Mouse (Mus musculus) cerebellum, adult (tissue): ENCODE measurements around the gene Tmem30b.
A peak's percentile ranks its signal among the peaks of the same experiment; 100 is the strongest.
"Not testable (repeated sequence)": the region's sequence is repeated elsewhere in the genome, so short reads cannot be mapped to it uniquely, and the experiment has no call there.

ENCODE experiments used
- ATAC-seq: cut with Nextera tagmentation; 2 replicates; pipeline ENCODE4 v1.9.2; 2017; ENCODE audit warnings: mild to moderate bottlenecking, moderate library complexity, mixed read lengths; ENCODE audit not compliant: insufficient number of reproducible peaks, low FRiP score, low TSS enrichment

Tmem30b gene

GRCm38 (mm10) chr12:73546086-73546711, at the start of gene Tmem30b:
Gene Tmem30b, minus strand, starts transcription at chr12:73546392.
- ATAC-seq: no peak

- no peak for ATAC-seq
Observed at GRCm38 (mm10) chr12:73595226-73595625, 49.0 kb upstream of the Tmem30b start.

GRCm38 (mm10) chr12:73594177-73594745, 48.1 kb upstream of the Tmem30b start:
- ATAC-seq: no peak

GRCm38 (mm10) chr12:73593021-73593798, 47.0 kb upstream of the Tmem30b start:
- ATAC-seq: no peak

- no peak for ATAC-seq
Observed at GRCm38 (mm10) chr12:73591625-73592024, 45.4 kb upstream of the Tmem30b start.

GRCm38 (mm10) chr12:73590627-73591276, 44.6 kb upstream of the Tmem30b start:
- ATAC-seq: no peak

GRCm38 (mm10) chr12:73587262-73587661, 41.1 kb upstream of the Tmem30b start:
- no peak for ATAC-seq

- ATAC-seq: no peak
Observed at GRCm38 (mm10) chr12:73585850-73586249, 39.7 kb upstream of the Tmem30b start.

GRCm38 (mm10) chr12:73585241-73585801, 39.1 kb upstream of the Tmem30b start:
- no peak for ATAC-seq

GRCm38 (mm10) chr12:73584610-73585240, 38.5 kb upstream of the Tmem30b start, which contains the start of gene Prkch:
Gene Prkch, plus strand, starts transcription at chr12:73584796.
- peak; percentile 40; the same call in 1 of the 2 replicates for ATAC-seq

GRCm38 (mm10) chr12:73583813-73584609, 37.8 kb upstream of the Tmem30b start:
- no peak for ATAC-seq

- ATAC-seq: no peak
Observed at GRCm38 (mm10) chr12:73583318-73583717, 37.1 kb upstream of the Tmem30b start.

GRCm38 (mm10) chr12:73580811-73581210, 34.6 kb upstream of the Tmem30b start:
- no peak for ATAC-seq

- ATAC-seq: no peak
Observed at GRCm38 (mm10) chr12:73578141-73578540, 31.9 kb upstream of the Tmem30b start.

- ATAC-seq: no peak
Observed at GRCm38 (mm10) chr12:73574632-73575031, 28.4 kb upstream of the Tmem30b start.

GRCm38 (mm10) chr12:73565620-73565969, 19.4 kb upstream of the Tmem30b start:
- no peak for ATAC-seq

- ATAC-seq: no peak
Observed at GRCm38 (mm10) chr12:73564795-73565619, 18.8 kb upstream of the Tmem30b start.

GRCm38 (mm10) chr12:73564176-73564575, 18.0 kb upstream of the Tmem30b start:
- ATAC-seq: no peak

GRCm38 (mm10) chr12:73563122-73563521, 16.9 kb upstream of the Tmem30b start:
- ATAC-seq: not testable (repeated sequence)
